Mouse (Mus musculus) retina, postnatal 1 day (tissue): ENCODE measurements around the gene Gpc4.

ENCODE experiments used
- DNase-seq: peaks from one replicate; pipeline ENCODE4 v3.0.0-alpha.2; 2012

Gene Gpc4

DNA sequence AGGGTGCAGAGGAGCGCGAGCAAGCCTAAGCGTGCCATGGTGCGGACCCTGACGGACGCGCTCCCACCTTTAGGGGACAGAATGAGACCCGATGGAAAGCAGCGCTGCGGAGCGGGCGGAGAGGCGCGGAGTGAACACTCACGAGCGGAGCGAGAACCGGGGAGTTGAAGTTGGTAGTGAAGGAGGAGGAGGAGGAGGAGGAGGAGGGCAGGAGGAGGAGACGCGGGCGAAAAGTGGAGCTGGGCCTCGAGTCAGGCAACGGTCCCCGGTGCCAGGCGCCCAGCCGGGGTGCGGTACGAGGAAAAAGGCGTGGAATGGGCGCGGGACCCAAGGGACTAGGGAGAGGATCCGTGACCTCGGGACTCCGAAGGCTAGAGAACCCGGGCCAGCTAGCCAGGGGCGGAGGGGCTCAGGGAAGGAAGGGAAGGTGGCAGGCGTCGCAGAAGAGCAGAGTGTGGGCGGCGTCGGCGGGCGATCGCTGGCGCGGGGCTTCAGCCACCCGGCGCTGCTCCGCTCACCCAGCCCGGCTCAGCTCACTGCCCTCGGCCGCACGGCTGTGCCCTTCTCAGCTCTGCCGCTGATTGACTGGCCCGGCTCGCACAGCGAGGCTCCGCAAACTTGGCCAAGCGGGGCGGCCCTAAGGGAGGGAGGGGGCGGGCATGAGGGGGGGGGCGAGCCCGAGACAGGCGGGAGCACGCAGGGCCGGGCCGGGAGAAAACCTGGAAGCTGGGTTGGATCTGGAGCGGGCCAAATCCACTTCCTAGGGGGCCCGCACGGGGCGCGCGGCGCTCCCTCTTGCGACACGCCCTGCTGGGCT, at the start of gene Gpc4:
Gene Gpc4 (minus strand): TSS at position 515 of the 817 bp plus-strand sequence.
- peak; percentile 87 for DNase-seq

- no peak for DNase-seq
Observed at GRCm38 (mm10) chrX:52212846-52213245, 47.8 kb upstream of the Gpc4 start.

DNA sequence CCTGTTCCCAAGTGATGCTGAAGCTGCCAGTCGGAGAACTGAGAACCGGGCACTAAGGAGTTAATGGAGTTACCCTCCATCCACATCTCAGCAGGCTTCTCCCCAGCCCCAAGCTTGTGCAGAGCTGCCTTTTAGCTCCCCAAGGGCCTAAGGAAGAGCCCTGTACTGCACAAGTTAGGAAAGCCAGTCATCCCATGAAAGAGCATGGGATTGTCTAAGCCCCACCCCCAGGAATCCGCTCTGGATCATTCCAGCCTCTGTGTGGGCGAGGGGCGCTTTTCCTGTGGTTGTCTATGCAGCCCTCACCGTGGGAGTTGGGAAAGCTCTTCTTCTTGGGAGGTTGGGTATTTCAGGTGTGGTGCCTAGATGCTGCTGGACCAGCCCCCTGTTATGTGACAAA, 34.8 kb upstream of the Gpc4 start:
- peak; percentile 26 for DNase-seq

DNA sequence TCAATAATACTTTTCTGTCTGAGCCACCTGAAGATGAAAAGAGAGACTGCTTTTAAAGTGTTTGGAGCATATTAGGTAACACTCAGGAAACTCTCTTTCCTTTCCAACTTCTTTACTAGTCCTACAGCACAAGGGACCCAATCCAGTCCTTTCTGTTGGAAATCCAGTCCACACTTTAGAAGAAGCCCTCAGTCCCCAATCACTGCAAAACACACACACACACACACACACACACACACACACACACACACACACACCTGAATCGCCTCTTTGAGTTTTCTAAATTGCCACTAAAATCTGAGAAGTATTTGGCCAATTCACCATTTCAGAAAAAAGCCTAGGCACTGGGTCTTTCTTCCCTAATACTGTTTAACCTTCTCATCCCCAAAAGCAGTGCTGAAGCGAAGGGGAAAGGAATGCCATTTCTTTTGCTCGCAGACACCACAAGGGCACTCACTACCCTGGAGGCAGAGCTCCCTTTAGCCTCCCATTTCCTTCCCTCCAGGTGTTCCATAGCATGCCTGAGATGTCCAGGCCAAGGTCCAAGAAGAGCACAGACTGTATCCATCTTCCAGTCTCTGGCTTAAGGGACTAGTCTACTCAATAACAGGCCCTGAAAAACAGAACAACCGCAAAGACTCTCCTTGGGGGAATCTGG, 28.4 kb upstream of the Gpc4 start:
- peak; percentile 73 for DNase-seq

DNA sequence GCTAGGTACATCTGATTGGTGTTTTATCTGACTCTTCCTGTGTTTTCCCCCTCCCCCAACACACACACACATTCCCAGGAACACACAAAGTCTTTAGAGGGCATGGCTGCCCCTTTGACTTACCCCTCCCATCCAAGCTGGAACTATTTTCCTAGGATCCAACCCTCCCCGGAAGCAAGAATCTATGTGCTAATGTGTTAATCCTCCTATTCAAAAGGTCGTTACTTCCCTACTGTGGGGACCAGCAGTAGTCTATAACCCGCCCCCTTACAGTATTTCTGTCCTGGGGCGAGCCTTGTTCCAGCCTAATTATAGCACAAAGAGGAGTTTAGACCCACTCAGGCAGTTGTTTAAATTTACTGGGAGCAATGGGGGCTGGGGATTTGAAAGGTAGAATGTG, 24.0 kb upstream of the Gpc4 start:
- peak; percentile 7 for DNase-seq

- peak; percentile 23 for DNase-seq
Observed at GRCm38 (mm10) chrX:52183551-52184442, 18.7 kb upstream of the Gpc4 start.

GRCm38 (mm10) chrX:52181401-52181800, 16.3 kb upstream of the Gpc4 start:
- DNase-seq = no peak

DNA sequence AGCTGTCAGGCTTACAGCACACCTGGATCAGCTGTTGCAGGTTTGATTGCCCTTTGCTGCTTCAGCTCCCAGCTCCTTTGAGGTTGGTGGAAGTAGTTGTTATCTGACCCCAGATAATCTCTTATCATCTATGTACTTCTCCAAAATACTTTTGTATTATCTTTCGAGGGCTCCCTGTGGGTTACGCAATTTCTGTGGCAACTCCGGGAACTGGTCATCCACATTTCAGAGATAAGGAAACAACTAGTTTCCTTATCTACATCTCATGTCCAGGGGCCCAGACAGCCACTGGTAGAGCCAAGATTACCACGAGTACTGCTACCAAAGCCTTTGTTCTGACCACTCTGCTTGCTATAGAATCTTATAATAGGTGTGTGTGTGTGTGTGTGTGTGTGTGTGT, 12.0 kb upstream of the Gpc4 start:
- DNase-seq = no peak

GRCm38 (mm10) chrX:52167519-52168244, 2.6 kb upstream of the Gpc4 start:
- DNase-seq = no peak

DNA sequence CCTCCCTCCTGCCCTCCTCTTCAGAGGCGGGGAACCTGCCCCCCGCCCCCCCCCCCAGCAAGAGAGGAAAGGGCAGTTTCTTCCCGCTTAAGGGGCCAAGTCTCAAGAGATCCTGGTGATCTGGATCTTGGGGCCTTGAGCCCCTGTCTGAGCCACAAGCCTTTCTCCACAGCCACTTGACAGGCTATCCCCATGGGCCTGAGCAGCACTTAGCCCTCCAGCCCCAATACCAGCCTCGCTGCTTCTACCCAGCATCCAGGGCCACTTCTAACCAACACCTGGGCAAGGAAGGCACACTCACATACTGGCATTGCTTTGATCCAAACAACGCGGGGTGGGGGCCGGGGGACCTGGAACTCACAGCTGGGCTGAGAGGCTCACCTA, 495 bp upstream of the Gpc4 start:
- DNase-seq = no peak

DNA sequence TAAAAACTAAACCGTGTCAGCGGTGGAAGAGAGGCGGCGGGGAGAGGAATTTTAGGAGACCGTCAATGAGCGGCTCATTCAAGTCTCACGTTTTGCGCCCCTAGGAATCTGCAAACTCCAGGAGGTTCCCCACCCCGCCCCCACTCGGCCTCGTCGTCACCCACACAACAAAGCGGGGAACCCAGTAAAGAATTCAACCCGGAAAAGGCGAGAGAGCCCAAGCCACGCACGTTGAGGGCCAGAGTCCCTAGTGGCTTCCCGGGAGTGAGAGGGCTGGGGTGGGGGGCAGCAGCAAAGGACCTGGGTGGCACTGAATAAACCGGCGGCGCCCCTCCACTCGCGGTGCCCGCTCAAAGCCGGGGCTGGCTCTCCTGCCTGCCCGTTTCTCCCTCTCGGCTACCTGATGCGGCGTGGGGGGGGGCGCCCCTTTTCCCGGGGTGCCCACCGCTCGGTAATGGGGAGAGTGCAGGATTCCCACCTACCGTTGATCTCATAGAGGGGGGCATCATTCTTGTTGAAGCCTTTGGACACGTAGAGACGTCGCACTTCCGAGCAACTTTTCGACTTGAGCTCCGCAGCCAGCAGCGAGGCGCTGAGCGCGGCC, 816 bp downstream of the Gpc4 start:
- DNase-seq = no peak

- DNase-seq = peak; percentile 30
Observed at GRCm38 (mm10) chrX:52163418-52164133, 1.5 kb downstream of the Gpc4 start.

DNA sequence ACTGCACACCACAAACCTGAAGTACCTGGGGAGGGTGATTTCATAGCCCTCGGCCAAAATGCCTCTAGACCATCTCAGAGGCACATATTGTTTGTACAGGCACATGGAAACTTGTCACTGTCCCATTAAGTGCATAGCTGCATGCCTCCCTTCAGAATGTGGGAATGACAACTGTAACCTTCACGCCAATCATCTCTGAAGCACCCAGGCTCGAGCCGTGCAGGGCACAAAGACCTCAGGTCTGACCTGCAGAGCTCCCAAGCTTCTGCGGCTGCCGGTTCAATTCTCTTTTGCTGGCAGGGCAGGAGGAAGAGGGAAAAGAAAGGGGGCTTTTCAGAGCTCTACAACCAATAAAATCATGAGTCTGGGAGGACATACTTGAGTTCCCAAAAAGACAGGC, 2.3 kb downstream of the Gpc4 start:
- peak; percentile 6 for DNase-seq

DNA sequence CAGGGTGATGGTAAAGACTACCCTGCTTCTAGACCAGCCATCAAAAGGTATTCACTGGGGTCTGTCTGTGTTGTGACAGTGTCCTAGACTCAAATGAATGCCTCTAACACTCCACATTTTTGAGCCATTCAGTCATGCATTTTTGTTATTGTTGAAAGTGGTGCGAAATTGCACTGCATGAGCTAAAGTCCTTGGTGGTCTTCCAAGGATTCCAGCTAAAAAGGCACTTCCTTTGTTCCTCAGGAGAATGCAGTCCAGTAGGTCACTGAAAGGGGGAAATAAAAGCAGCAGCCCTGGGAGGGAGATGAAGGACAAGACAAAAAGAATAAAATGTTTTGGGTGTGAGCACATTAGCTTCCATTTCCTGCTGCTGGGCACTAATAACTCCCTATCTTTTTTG, 2.8 kb downstream of the Gpc4 start:
- peak; percentile 22 for DNase-seq

DNA sequence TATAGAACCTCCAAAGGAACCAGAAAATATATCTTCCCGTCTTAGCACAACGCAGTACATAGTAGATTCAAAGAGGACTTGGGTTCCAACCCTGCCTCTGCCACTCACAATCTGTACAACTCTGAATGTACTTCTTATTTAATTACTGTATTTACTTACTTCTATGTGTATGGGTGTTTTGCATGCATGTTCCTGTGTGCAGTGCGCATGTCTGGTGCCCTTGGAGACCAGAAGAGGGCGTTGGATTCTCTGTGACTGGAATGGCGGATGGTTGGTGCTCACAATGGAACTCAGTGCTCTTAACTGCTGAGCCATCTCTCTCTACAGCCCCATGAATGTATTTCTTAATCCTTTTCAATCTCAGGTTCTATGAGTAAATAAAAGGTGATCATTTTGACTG, 5.4 kb downstream of the Gpc4 start:
- no peak for DNase-seq

GRCm38 (mm10) chrX:52155408-52155953, 9.6 kb downstream of the Gpc4 start:
- no peak for DNase-seq

- DNase-seq = no peak
Observed at GRCm38 (mm10) chrX:52154821-52155220, 10.2 kb downstream of the Gpc4 start.

- DNase-seq = no peak
Observed at GRCm38 (mm10) chrX:52153451-52153850, 11.6 kb downstream of the Gpc4 start.

GRCm38 (mm10) chrX:52152961-52153360, 12.1 kb downstream of the Gpc4 start:
- DNase-seq = no peak

DNA sequence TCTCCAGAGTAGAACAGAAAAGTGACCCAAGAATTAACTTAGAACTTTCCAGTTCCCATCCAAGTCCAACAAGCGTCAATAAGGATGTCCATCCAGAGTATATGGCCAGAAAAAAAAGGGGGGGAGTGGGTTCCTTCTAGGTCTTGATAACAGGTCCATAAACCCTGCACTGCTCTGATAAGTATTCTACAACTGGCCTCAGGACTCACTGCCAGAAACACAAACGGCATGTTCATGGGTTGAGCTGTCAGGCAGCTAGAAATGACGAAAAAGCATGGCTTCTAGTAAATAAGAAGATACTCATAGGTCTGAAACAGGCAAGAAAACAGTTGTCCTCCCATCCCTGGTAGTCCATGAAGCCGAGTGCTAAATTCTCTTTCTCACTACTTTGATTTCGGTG, 13.5 kb downstream of the Gpc4 start:
- DNase-seq = no peak

DNA sequence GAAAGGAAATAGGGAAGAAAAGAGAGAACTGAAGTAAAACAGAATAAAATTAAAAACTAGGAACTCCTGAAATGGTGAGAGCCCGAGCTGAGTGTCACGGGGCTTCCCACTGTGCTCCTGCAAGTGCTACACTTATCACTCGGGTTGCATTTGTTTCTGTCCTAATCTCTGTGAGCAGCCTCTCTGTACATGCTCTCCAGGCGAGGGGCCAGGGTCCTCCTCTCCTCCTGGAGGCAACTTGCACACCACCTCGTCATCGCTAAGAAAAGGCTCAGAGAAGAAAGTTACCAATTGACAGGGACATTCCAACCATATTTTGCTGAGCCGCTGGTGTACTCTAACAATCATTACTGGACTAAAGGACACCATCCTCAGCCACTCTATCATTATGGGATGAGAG, 14.0 kb downstream of the Gpc4 start:
- DNase-seq = no peak
